Mouse (Mus musculus) brain, embryonic 14.5 days (tissue): Measurements from ENCODE around the gene Kcnd3.

ENCODE experiments used
- CTCF ChIP-seq: fragments of 200-500 bp; IDR thresholded peaks from 2 replicates; pipeline ENCODE4 v1.5.1; 2012; ENCODE audit warnings: inconsistent platforms, mild to moderate bottlenecking, moderate library complexity, borderline replicate concordance; ENCODE audit not compliant: insufficient read depth, insufficient read length; ENCODE audit errors: extremely low read depth
- POLR2A ChIP-seq: fragments of 200-500 bp; IDR thresholded peaks from 2 replicates; pipeline ENCODE4 v1.6.1; 2012; ENCODE audit warnings: mild to moderate bottlenecking, inconsistent platforms, borderline replicate concordance; ENCODE audit not compliant: poor library complexity, insufficient read depth, insufficient read length, severe bottlenecking; ENCODE audit errors: extremely low read depth

DNA sequence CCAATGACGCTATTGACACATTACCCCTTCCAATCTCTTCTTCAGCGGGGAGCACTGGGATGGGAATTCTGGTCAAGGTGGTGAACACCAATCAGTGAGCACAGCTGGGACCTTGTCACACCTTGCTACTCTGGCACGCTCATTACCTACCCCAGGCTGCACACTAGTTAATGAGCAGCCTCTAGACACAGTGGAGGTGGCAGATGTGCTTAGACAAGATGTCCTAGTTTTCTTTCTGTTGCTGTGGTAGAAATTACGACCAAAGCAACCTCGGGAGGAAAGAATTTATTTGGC lies 245.0 kb downstream of the Kcnd3 start:
- TF ChIP-seq CTCF: no peak
- TF ChIP-seq POLR2A: no peak
